Mouse (Mus musculus): ENCODE data around the gene Smagp. TPM values are rescaled to one million over a fixed set of nuclear protein-coding genes. Genes with fewer than 3 reads are reported as not detected.

Smagp gene
- polyA plus RNA-seq, 1 experiment from 2014 or later, result 1.8 TPM

DNA sequence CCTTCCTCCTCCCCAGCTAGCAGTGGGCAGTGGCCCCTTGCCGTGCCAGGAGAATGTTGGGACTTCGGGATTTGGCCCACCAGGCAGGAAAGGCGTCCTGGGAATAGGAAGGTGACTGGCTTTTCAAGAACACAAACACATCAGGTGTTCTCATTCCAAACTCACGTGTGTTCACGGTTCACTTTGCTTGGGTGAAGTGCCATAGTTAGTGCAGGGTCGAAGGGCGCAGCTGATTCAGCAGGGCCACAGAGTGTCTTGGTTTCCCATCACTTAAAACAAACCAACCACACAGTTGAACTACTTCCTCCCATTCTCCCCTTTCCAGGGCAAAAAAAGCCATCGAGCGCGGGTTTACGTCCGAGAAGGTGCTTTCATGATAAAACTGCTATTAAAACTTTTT is 61.4 kb downstream of the Smagp start:
- peaks cover 38% of the 10 kb centered on the region for H3K36me3 ChIP-seq
- H3K9ac ChIP-seq (replicated peaks), result no peak overlapping the region
- no peaks in the 10 kb centered on the region for H3K27me3 ChIP-seq
- ATAC-seq (replicated peaks), result no peak
- H3K27ac ChIP-seq (replicated peaks), result no peak overlapping the region
- H3K4me3 ChIP-seq, result no peak overlapping the region
- peaks cover 9% of the 10 kb centered on the region; the same call in 1 of the 2 replicates for H3K4me1 ChIP-seq
- WGBS, result 89% methylated on average over 12 of the region's 12 CpGs
- no peaks in the 10 kb centered on the region for H3K9me3 ChIP-seq
- H3K4me2 ChIP-seq (replicated peaks), result no peak overlapping the region

DNA sequence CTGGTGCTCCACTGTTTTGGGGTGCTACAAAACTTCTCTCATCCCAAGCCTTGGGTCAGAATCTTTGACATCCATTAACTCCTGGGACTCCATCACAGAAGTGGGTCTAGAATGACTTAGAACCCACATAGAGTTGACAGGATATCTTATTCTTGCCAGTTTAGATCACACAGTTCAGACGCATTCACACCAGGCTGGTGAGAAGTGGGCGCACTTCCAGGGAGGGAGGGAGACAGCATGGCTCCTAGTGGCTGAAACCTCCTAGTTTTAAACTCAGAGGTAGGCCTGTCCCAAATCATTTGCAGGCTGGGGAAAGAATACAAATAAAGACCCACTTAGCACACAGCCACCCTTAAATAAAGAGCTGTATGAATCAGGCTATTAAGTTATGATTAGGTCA is 62.4 kb downstream of the Smagp start:
- no peak for ATAC-seq (replicated peaks)
- H3K4me2 ChIP-seq (replicated peaks), result no peak overlapping the region
- H3K36me3 ChIP-seq, result peaks cover 31% of the 10 kb centered on the region
- no peak overlapping the region for H3K4me3 ChIP-seq
- H3K9ac ChIP-seq (replicated peaks), result no peak overlapping the region
- H3K4me1 ChIP-seq, result peaks cover 9% of the 10 kb centered on the region; the same call in 1 of the 2 replicates
- H3K27ac ChIP-seq (replicated peaks), result no peak overlapping the region; the same call in 1 of the 2 replicates
- WGBS, result 71% methylated on average over 2 of the region's 2 CpGs
- H3K9me3 ChIP-seq, result no peaks in the 10 kb centered on the region
- H3K27me3 ChIP-seq, result no peaks in the 10 kb centered on the region

- Histone ChIP-seq H3K36me3 (peaks cover 28% of the 10 kb centered on the region), H3K4me3 (no peak overlapping the region), H3K4me2 (replicated peaks) (no peak overlapping the region), H3K4me1 (peaks cover 9% of the 10 kb centered on the region; the same call in 1 of the 2 replicates), H3K9ac (replicated peaks) (no peak overlapping the region), H3K27ac (replicated peaks) (no peak overlapping the region; the same call in 1 of the 2 replicates), H3K27me3 (no peaks in the 10 kb centered on the region), H3K9me3 (no peaks in the 10 kb centered on the region)
- no peak for ATAC-seq (replicated peaks)
- WGBS, result 46% methylated on average over 6 of the region's 6 CpGs
Measured at GRCm38 (mm10) chr15:100573946-100574345, 62.8 kb downstream of the Smagp start.

Small RNAs within 50 kb of the gene (microRNA-seq; reads per million reads assigned to microRNA genes)
- not detected for gene Mir6961

Other genes starting within 250 kb of the Smagp start
- gene Gm5475, start 214.8 kb downstream of the Smagp start, polyA plus RNA-seq (2015; fragmentation: Nextera tagmentation; extraction: Ambion mirVana), result 0.06 TPM in 1 of 2 replicates, not detected in the other
- 22.2 and 23.5 TPM in 2 replicates for gene Slc11a2, start 211.9 kb downstream of the Smagp start, polyA plus RNA-seq (2015; fragmentation: Nextera tagmentation; extraction: Ambion mirVana)
- gene Letmd1, start 167.9 kb downstream of the Smagp start, polyA plus RNA-seq (2015; fragmentation: Nextera tagmentation; extraction: Ambion mirVana), result 51.5 and 52.3 TPM in 2 replicates
- 54.9 and 55.6 TPM in 2 replicates for gene Csrnp2, start 141.5 kb downstream of the Smagp start, polyA plus RNA-seq (2015; fragmentation: Nextera tagmentation; extraction: Ambion mirVana)
- gene Tfcp2, start 84.9 kb downstream of the Smagp start, polyA plus RNA-seq (2015; fragmentation: Nextera tagmentation; extraction: Ambion mirVana), result 30.0 and 33.6 TPM in 2 replicates
- 50.4 and 51.3 TPM in 2 replicates for gene Pou6f1, start 37.0 kb downstream of the Smagp start, polyA plus RNA-seq (2015; fragmentation: Nextera tagmentation; extraction: Ambion mirVana)
- 155 and 161 TPM in 2 replicates for gene Dazap2, start 21.6 kb downstream of the Smagp start, polyA plus RNA-seq (2015; fragmentation: Nextera tagmentation; extraction: Ambion mirVana)
- 1.2 and 2.0 TPM in 2 replicates for gene Bin2, start 32.6 kb upstream of the Smagp start, polyA plus RNA-seq (2015; fragmentation: Nextera tagmentation; extraction: Ambion mirVana)
- gene Cela1, start 51.0 kb upstream of the Smagp start, polyA plus RNA-seq (2015; fragmentation: Nextera tagmentation; extraction: Ambion mirVana), result 0.43 and 0.97 TPM in 2 replicates
- gene Galnt6, start 92.4 kb upstream of the Smagp start, polyA plus RNA-seq (2015; fragmentation: Nextera tagmentation; extraction: Ambion mirVana), result 0.13 and 0.27 TPM in 2 replicates
- gene Slc4a8, start 124.8 kb upstream of the Smagp start, polyA plus RNA-seq (2015; fragmentation: Nextera tagmentation; extraction: Ambion mirVana), result 20.7 and 22.8 TPM in 2 replicates
- gene Scn8a, start 232.9 kb upstream of the Smagp start, polyA plus RNA-seq (2015; fragmentation: Nextera tagmentation; extraction: Ambion mirVana), result 20.3 and 20.4 TPM in 2 replicates